Mouse (Mus musculus): ENCODE measurements at regions not wholly inside any gene's neighbourhood (a gene's known extent, or its start where the extent isn't known, plus 50 kb on each side); places are given as distances from the start of the nearest gene placed in this dataset.

DNA sequence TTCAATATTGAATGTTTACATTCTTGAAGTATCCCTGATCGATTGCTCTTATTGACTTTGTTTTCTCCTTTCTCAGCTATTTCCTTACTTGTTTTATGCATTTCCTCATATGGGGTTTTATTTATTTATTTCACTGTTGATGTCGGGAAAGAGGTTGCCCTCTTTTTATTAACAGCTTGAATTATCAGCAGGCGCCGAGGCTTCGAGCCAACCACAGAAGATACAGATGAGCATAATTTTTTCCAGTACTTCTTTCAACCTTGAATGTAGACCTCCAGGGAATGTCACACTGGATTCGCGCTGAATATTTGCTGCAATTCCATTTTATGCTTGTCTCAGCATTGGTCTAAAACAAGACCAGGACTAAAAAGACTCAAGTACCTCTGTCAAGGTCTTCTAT is 183.4 kb upstream of the Cntn6 start:
- DNase-seq (ENCODE audit: low spot score), result no peak

DNA sequence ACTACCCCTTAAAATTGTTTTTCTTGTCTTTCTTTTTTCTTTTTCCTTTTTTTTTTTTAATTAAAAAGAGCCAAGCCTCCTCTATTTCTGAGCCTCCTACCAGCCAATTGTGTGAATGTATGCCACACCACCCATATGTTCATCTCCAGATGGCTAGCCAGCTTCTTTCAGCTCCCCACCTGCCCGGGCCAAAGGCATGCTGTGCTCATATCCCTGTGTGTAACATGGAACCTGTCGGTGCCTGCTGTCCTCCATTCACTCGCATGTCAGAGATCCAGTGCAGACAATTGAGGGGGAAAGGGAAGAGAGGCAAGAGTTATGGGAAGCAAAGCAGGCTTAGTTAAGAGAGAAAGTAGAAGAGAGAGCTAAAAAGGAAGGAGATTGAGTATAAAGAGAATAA is 179.6 kb upstream of the Cntn6 start:
- DNase-seq (ENCODE audit: low spot score), result peak; percentile 8

DNA sequence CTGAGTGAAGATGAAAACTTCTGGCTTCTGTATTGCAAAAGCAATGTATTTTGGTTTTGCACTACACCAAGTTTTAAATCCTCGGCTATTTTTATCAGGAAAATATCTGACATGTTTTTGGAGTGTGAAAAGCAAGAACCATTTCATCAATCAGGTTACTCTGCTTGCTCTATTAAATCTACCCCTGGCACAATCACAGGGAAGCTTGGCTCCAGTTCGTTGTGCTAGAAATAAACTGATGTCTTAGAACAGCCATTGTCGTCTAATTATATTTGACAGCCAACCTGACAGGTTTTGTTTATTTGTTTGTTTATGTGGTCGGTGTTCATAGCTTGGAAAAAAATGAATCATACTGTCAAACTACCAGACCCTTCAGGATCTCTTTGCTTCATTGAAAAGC is 174.1 kb upstream of the Cntn6 start:
- DNase-seq (ENCODE audit: low spot score), result no peak

- no peak for DNase-seq (ENCODE audit: low spot score)
Measured at GRCm38 (mm10) chr6:104322182-104322581, 170.4 kb upstream of the Cntn6 start.

DNA sequence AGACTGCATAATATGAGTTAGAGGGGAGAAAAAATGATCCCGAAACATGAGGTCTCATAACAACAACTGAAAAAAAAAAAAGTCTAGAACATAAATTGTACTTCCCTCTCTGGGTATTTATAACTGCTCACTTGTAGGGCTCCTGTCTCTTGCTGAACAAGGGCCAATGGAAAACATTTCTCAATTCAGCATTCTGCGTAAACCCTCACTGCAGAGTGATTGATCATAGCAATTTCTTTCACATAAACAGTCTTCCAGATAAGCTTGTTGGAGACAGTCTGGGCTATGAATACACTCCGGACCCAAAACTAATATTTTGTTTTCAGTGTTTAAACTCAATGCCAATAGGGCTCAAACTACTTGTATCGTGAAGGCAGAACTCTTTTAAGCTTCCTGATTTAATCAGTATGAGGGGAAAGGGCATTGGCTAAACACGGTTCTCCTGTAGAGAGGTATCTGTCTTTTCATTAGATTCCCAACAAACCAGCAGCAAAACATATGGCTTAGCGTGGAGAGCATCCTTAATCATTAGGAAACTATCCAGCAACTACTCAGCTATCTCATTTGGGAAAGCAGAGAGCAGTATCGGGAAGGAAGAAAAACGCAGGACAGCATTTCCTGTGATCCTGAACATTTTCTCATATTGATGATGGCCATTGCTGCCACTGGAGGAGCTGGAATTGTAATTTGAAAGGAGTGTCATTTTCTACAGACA is 153.3 kb upstream of the Cntn6 start:
- DNase-seq (ENCODE audit: low spot score), result no peak

GRCm38 (mm10) chr6:104343986-104344385 is 148.6 kb upstream of the Cntn6 start:
- DNase-seq (ENCODE audit: low spot score), result no peak
